ENCODE assay signal across 8 mouse cellular contexts in genomic region chr2:180657394-180658013, GRCm38 (mm10). TPM values are rescaled to one million over a fixed set of nuclear protein-coding genes. Genes with fewer than 3 reads are reported as not detected.
DNase-seq lines count a peak whose midpoint lies in the region; ATAC-seq and TF ChIP-seq lines count a peak whose summit lies in the region.

No protein-coding gene starts in this region.

- WGBS in limb, embryonic 14.5 days, result 73% methylated on average over 4 of the region's 4 CpGs

- no peak overlapping the region for H3K4me3 ChIP-seq in limb, embryonic 14.5 days (replicated peaks; ENCODE audit: low read length)

- H3K36me3 ChIP-seq in limb, embryonic 14.5 days (ENCODE audit: control insufficient read depth, insufficient read depth, low read length), result peaks cover 23% of the 10 kb centered on the region
- peaks cover 3% of the 10 kb centered on the region; the same call in 1 of the 2 replicates for H3K36me3 ChIP-seq in splenic B cell, adult 2 months (ENCODE audit: control insufficient read depth, insufficient read depth, low read length, poor library complexity, severe bottlenecking)

- H3K9ac ChIP-seq in limb, embryonic 14.5 days (ENCODE audit: low read depth, low read length, severe bottlenecking), result no peak overlapping the region

- no peak overlapping the region for H3K4me2 ChIP-seq in limb, embryonic 14.5 days (replicated peaks; ENCODE audit: low read depth, low read length, severe bottlenecking)

- ATAC-seq in activated CD4-positive, CD25-positive, alpha-beta regulatory T cell, adult 4 months, result peak; percentile 82
- ATAC-seq in limb, embryonic 14.5 days (ENCODE audit: low FRiP score, low read depth), result peak; percentile 62; the same call in 1 of the 2 replicates
- peak; percentile 84 for ATAC-seq in monocyte, adult 5-6 weeks (replicated peaks; ENCODE audit: insufficient number of reproducible peaks, low FRiP score, low TSS enrichment, poor library complexity, severe bottlenecking)

- peak; percentile 87 for DNase-seq in 416B (ENCODE audit: low read depth)
- DNase-seq in embryo, embryonic 10 days (ENCODE audit: low spot score), result peak; percentile 92
- DNase-seq in gastrocnemius, postnatal 25 days, result peak; percentile 51
- DNase-seq in kidney, adult 8-10 months, result peak; percentile 57 to 79
- peak; percentile 76 for DNase-seq in limb, embryonic 14.5 days (ENCODE audit: low spot score)
- peak; percentile 88 for DNase-seq in splenic B cell, adult 2 months (ENCODE audit: low read depth, low spot score)

- H3K9me3 ChIP-seq in limb, embryonic 14.5 days (ENCODE audit: control insufficient read depth, low read length), result no peaks in the 10 kb centered on the region

- no peak overlapping the region for H3K27ac ChIP-seq in limb, embryonic 14.5 days (replicated peaks; ENCODE audit: low read depth, low read length)

- peaks cover 3% of the 10 kb centered on the region; the same call in 1 of the 2 replicates for H3K4me1 ChIP-seq in limb, embryonic 14.5 days (ENCODE audit: control insufficient read depth, insufficient read depth, low read length)

- H3K27me3 ChIP-seq in limb, embryonic 14.5 days (ENCODE audit: control insufficient read depth, insufficient read depth, low read length), result no peaks in the 10 kb centered on the region
- H3K27me3 ChIP-seq in splenic B cell, adult 2 months (ENCODE audit: control insufficient read depth, insufficient read depth, low read length, poor library complexity, severe bottlenecking), result no peaks in the 10 kb centered on the region

- TF ChIP-seq POLR2A in limb, embryonic 14.5 days (IDR thresholded peaks at IDR 0.05; ENCODE audit: borderline replicate concordance, extremely low read depth, insufficient read depth, insufficient read length), result no peak

RNA-seq across cellular contexts. Expression of gene Tcfl5, which starts 15.0 kb away (rescaled TPM):
- polyA plus RNA-seq in activated CD4-positive, CD25-positive, alpha-beta regulatory T cell, adult 4 months (2017; shearing (Covaris generic)), result not detected
- total RNA-seq in gastrocnemius, postnatal 25 days (2021), result under 1 TPM in 1 of 2 experiments, not detected in 1; 0.18 TPM
- polyA plus RNA-seq in limb, embryonic 14.5 days (2012; rRNA removed), result 1.8 and 2.0 TPM in 2 replicates
- polyA plus RNA-seq in limb, embryonic 14.5 days (2014; fragmentation: Nextera tagmentation; extraction: Ambion mirVana), result 0.70 and 0.98 TPM in 2 replicates
- total RNA-seq in monocyte, adult 5-6 weeks (2017), result 0.38 to 1.8 TPM in 2 of 3 replicates, not detected in the other

RNA-seq across cellular contexts. Expression of gene Dido1, which starts 52.3 kb away (rescaled TPM):
- polyA plus RNA-seq in activated CD4-positive, CD25-positive, alpha-beta regulatory T cell, adult 4 months (2017; shearing (Covaris generic)), result 10 to 100 TPM; 35.0 to 46.9 TPM
- total RNA-seq in gastrocnemius, postnatal 25 days (2021), result 10 to 100 TPM; 14.6 to 16.2 TPM
- polyA plus RNA-seq in limb, embryonic 14.5 days (2012; rRNA removed), result 28.9 and 39.7 TPM in 2 replicates
- 26.4 and 31.4 TPM in 2 replicates for polyA plus RNA-seq in limb, embryonic 14.5 days (2014; fragmentation: Nextera tagmentation; extraction: Ambion mirVana)
- 58.9 to 107 TPM (median 65.1 TPM) in 3 replicates for total RNA-seq in monocyte, adult 5-6 weeks (2017)

RNA-seq across cellular contexts. Expression of gene Gid8, which starts 52.4 kb away (rescaled TPM):
- polyA plus RNA-seq in activated CD4-positive, CD25-positive, alpha-beta regulatory T cell, adult 4 months (2017; shearing (Covaris generic)), result 10 to 100 TPM; 22.3 to 24.5 TPM
- 10 to 100 TPM; 31.8 to 34.4 TPM for total RNA-seq in gastrocnemius, postnatal 25 days (2021)
- polyA plus RNA-seq in limb, embryonic 14.5 days (2012; rRNA removed), result 58.9 and 64.0 TPM in 2 replicates
- 69.9 and 71.9 TPM in 2 replicates for polyA plus RNA-seq in limb, embryonic 14.5 days (2014; fragmentation: Nextera tagmentation; extraction: Ambion mirVana)
- total RNA-seq in monocyte, adult 5-6 weeks (2017), result 46.5 to 53.9 TPM (median 52.1 TPM) in 3 replicates

RNA-seq across cellular contexts. Expression of gene Col9a3, which starts 59.9 kb away (rescaled TPM):
- polyA plus RNA-seq in activated CD4-positive, CD25-positive, alpha-beta regulatory T cell, adult 4 months (2017; shearing (Covaris generic)), result under 1 TPM in 1 of 2 experiments, not detected in 1; 0.48 TPM
- total RNA-seq in gastrocnemius, postnatal 25 days (2021), result under 1 TPM; 0.16 to 0.59 TPM
- 612 and 663 TPM in 2 replicates for polyA plus RNA-seq in limb, embryonic 14.5 days (2012; rRNA removed)
- 334 and 360 TPM in 2 replicates for polyA plus RNA-seq in limb, embryonic 14.5 days (2014; fragmentation: Nextera tagmentation; extraction: Ambion mirVana)
- total RNA-seq in monocyte, adult 5-6 weeks (2017), result 0.95 to 4.8 TPM (median 2.3 TPM) in 3 replicates
